Mouse (Mus musculus) stomach, adult 2 months (tissue): ENCODE data around the gene Dnajb5. TPM values are rescaled to one million over a fixed set of nuclear protein-coding genes. Genes with fewer than 3 reads are reported as not detected.

Experiments used
- polyA plus RNA-seq: library from polyadenylated mRNA; depleted of rRNA; stranded (reverse); fragments of >200 nt; gene quantifications from 2 replicates; pipeline ENCODE4 v1.2.3, GENCODE M21; 2012; rRNA removed

The Dnajb5 gene
- 10.8 and 12.7 TPM in 2 replicates for polyA plus RNA-seq

DNA sequence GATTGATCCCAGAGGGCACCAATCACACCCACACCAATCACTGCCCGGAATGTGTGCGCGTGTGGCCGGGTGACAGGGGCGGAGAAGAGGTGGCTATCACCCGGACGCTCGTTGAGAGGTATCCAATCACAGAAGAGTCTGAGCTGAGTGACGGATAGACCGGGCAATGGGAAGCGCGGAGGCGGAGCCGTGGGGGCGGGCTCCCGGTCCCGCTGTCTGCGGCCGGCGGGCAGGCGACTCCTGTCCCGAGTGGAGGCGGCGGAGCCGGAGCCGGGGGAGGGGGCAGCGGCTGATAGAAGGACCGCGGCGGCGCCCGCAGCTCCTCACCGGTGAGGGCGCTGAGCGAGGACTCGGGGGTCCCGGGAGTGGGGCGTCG is at the start of gene Dnajb5:
TSS of gene Dnajb5 (plus strand) at position 139 of the 376 bp plus-strand sequence.

DNA sequence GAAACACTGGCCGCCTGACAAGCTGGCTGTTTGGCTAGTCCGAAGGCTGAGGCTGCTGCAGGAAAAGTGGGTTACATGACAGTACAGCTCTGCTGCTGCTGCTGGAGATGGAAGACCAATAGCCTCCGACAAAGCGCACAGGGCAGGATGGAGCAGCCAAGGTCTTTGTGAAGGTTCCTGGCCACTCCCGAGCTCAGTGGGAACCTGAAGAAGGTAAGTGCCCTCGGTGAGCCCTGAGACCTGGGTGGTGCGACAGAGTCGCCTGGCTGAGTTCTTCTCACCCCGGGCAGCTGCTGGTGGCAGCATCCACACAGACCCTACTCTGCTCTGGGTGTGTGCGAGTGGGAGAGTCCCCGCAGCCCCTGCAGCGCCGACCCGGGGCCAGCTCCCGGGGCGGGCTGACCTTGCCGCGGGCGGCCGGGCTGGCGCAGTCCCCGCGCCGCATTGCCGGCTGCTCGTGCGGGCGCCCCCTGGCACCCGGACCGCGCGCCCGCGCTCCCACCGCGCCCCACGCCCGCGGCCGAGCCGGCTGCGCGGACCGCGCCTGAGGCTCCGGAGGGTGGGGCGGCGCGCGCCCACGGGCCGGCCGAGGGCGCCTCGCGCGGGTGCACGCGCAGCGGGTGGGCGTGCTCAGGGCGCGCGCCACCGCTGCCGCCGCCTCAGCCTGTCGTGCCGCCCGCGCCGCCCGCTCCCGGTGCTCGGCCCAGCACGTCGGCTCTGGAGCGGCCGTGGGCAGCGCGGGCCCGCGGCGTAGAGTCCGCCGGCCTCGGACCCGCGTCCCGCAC is 32.8 kb upstream of the Dnajb5 start, which contains the start of gene Phf24:
TSS of gene Phf24 (plus strand) at position 44 of the 785 bp plus-strand sequence.

DNA sequence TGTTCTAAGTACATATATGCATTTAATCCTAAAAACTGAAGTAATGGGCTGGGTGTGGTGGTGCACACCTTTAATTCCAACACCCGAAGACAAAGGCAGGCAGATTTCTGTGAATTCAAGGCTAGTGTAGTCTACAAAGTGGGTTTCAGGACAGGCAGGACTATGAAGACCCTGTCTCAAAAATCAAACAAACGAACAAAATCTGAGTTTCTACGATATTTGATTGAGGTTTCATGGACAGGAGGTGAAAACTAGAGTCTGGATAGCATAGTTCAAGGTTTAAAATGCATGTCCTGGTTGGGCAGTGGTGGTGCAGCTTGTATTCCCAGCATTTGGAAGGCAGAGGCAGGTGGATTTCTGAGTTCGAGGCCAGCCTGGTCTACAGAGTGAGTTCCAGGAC is 19.7 kb downstream of the Dnajb5 start, which contains the start of gene 1700022I11Rik:
TSS of gene 1700022I11Rik (plus strand) at position 301 of the 400 bp plus-strand sequence.

DNA sequence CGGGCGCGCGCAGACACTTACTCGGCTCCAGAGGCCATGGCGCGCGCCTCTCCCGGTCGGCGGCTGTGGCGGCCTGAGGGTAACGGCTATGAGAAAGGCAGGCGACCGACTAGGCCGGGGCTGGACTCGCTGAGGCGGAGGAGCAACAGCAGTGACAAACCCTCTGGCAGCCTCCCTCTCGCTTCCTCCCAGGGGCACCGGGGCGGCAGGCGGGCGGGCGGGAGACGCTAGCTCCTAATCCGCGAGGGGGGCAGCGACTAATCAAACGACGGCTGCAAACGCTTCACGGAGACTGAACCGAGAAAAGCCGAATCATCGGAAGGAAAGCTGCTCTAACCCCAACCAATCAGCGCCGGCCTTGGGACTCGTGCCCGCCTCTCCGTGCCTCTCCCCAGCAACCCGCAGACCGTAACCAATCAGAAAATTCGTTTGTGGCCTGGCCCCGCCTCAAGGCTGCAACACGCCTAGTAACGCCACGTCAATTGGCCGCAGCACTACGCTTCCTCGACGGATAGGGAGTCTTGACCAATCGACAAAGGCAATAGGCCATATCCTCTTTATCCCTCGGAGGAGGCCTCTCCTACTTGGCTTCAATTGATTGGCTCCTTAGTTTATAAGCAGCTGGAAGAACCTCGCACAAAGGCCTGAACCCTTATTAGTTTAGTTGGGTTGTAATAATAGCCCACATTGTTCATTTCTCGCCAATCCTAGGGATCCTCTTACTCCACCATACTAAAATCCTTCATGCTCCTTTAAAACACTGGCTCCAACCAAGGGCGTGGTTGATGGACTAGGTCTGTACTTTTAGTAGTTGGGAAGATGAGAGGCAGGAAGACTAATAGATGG is 50.8 kb downstream of the Dnajb5 start, which contains the start of gene Vcp:
TSS of gene Vcp (minus strand) at position 367 of the 846 bp plus-strand sequence.

Other genes with a start within 250 kb of the Dnajb5 start
- gene 4930578G10Rik, start 214.3 kb upstream of the Dnajb5 start, polyA plus RNA-seq = not detected in 2 replicates
- 0.86 and 1.9 TPM in 2 replicates for gene Ccl19, start 193.2 kb upstream of the Dnajb5 start, polyA plus RNA-seq
- 14.0 and 19.6 TPM in 2 replicates for gene Ccl21a, start 175.8 kb upstream of the Dnajb5 start, polyA plus RNA-seq
- gene Fam205a1, start 95.9 kb upstream of the Dnajb5 start, polyA plus RNA-seq = not detected in 2 replicates
- not detected in 2 replicates for gene Gm12394, start 93.0 kb upstream of the Dnajb5 start, polyA plus RNA-seq
- gene Fam205c, start 75.6 kb upstream of the Dnajb5 start, polyA plus RNA-seq = not detected in 2 replicates
- 1.5 and 2.4 TPM in 2 replicates for gene Phf24, start 33.2 kb upstream of the Dnajb5 start, polyA plus RNA-seq
- gene 1700022I11Rik, start 19.8 kb downstream of the Dnajb5 start, polyA plus RNA-seq = not detected in 2 replicates
- 135 and 178 TPM in 2 replicates for gene Vcp, start 50.7 kb downstream of the Dnajb5 start, polyA plus RNA-seq
- gene Fancg, start 60.7 kb downstream of the Dnajb5 start, polyA plus RNA-seq = 5.1 and 5.2 TPM in 2 replicates
- 13.3 and 13.9 TPM in 2 replicates for gene Pigo, start 76.0 kb downstream of the Dnajb5 start, polyA plus RNA-seq
- 49.2 and 49.5 TPM in 2 replicates for gene Stoml2, start 81.9 kb downstream of the Dnajb5 start, polyA plus RNA-seq
- gene Fam214b, start 96.4 kb downstream of the Dnajb5 start, polyA plus RNA-seq = 11.8 and 13.7 TPM in 2 replicates
- gene Unc13b, start 109.1 kb downstream of the Dnajb5 start, polyA plus RNA-seq = 7.0 TPM in 2 replicates